Mouse (Mus musculus) liver, embryonic 14.5 days (tissue): ENCODE data around the gene Cux1. TPM values are rescaled to one million over a fixed set of nuclear protein-coding genes. Genes with fewer than 3 reads are reported as not detected.

Experiments used
- ATAC-seq: fragments of 200-750 bp; cut with Nextera tagmentation; 2 replicates; pipeline ENCODE4 v1.8.0; 2017; ENCODE audit warnings: moderate number of reproducible peaks, mild to moderate bottlenecking, moderate library complexity; ENCODE audit not compliant: insufficient read depth
- DNase-seq, 3 experiments: peaks; one replicate each; pipeline ENCODE4 v3.0.0-alpha.2; 2012 to 2013; ENCODE audit warnings: low read depth in 3 of 3, low spot score in 3 of 3
- H3K27ac ChIP-seq: fragments of 300-500 bp; sonication (generic); 2 replicates; pipeline ENCODE4 v1.5.1; 2014; ENCODE audit warnings: moderate library complexity, mild to moderate bottlenecking, control low read depth, inconsistent platforms
- H3K27me3 ChIP-seq: fragments of 300-500 bp; sonication (generic); 2 replicates; pipeline ENCODE4 v1.6.1; 2014; ENCODE audit warnings: mild to moderate bottlenecking, low read length, moderate library complexity; ENCODE audit not compliant: control insufficient read depth, insufficient read depth
- H3K36me3 ChIP-seq: fragments of 300-500 bp; sonication (generic); replicated peaks from 2 replicates; pipeline ENCODE4 v1.6.1; 2014; ENCODE audit warnings: low read depth; ENCODE audit not compliant: control insufficient read depth, insufficient read depth
- H3K4me1 ChIP-seq, 2 experiments: fragments of 200-500 bp in 1 of 2; fragments of 300-500 bp in 1 of 2; sonication (generic) in 1 of 2; replicated peaks; 2 replicates each; pipeline ENCODE4 v1.6.1; 2012 to 2014; ENCODE audit warnings: antibody characterized with exemption in 1 of 2, inconsistent platforms in 1 of 2, low read length in 1 of 2; ENCODE audit not compliant: control insufficient read depth in 2 of 2, insufficient read depth in 2 of 2
- H3K4me2 ChIP-seq: fragments of 300-500 bp; sonication (generic); 2 replicates; pipeline ENCODE4 v1.6.1; 2014; ENCODE audit warnings: low read depth, mild to moderate bottlenecking, control low read depth, moderate library complexity
- H3K4me3 ChIP-seq, 2 experiments: fragments of 200-500 bp in 1 of 2; fragments of 300-500 bp in 1 of 2; sonication (generic) in 1 of 2; 2 replicates each; pipeline ENCODE4 v1.5.1; 2012 to 2014; ENCODE audit warnings: low read depth in 2 of 2, low read length in 2 of 2, mild to moderate bottlenecking in 2 of 2, control low read depth in 1 of 2, inconsistent platforms in 1 of 2, moderate library complexity in 1 of 2; ENCODE audit not compliant: insufficient read depth in 1 of 2
- H3K9ac ChIP-seq: fragments of 300-500 bp; sonication (generic); replicated peaks from 2 replicates; pipeline ENCODE4 v1.6.1; 2014; ENCODE audit warnings: mild to moderate bottlenecking, control low read depth, moderate library complexity
- H3K9me3 ChIP-seq: fragments of 300-500 bp; sonication (generic); 2 replicates; pipeline ENCODE4 v1.6.1; 2016; ENCODE audit warnings: low read length, mixed read lengths; ENCODE audit not compliant: control insufficient read depth
- CTCF ChIP-seq: IDR thresholded peaks from 2 replicates; pipeline ENCODE4 v1.5.1; 2016; ENCODE audit warnings: antibody characterized with exemption, low read depth, control low read depth
- EP300 ChIP-seq: IDR thresholded peaks from 2 replicates; pipeline ENCODE4 v1.6.1; 2016; ENCODE audit warnings: antibody characterized with exemption, low read depth
- WGBS: fragments of 180-500 bp; shearing (Covaris S2); extraction: QIAGEN DNeasy Blood & Tissue Kit; methylation state at CpG from one replicate; pipeline ENCODE4 v1.1.7; 2014; ENCODE audit not compliant: insufficient replicate concordance; 5-methylcytosine and 5-hydroxymethylcytosine counted together
- polyA plus RNA-seq, 2 experiments: library from polyadenylated mRNA; depleted of rRNA in 1 of 2; stranded (reverse) in 1 of 2; unstranded in 1 of 2; fragments of >200 nt; fragmentation: Nextera tagmentation in 1 of 2; extraction: Ambion mirVana in 1 of 2; gene quantifications; 2 replicates each; pipeline versions ENCODE4 v1.2.1 to v1.2.3; 2012 to 2014

Gene Cux1
- polyA plus RNA-seq, 2 experiments: 9.0 to 12.4 TPM

DNA sequence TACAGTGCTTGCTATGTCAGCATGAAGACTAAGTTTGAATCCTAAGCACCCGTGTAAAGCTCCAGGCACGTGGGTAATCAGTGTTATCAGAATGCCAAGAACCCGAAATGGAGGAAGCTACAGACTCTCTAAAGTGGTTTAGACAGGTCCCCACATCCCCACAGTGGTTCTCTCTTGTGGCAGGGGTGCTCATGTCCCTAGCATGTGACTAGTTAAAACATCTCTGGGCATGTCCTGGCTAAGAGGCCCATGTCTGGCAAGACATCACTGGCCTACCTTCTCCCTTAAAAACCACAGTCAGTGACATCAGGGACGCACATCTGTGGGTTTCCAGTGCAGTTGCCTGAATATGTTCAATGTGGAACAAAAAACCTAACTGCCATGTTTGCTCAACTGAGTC lies 87.5 kb downstream of the Cux1 start:
- WGBS: 33% methylated on average over 4 of the region's 4 CpGs
- no peak overlapping the region for H3K9ac ChIP-seq

DNA sequence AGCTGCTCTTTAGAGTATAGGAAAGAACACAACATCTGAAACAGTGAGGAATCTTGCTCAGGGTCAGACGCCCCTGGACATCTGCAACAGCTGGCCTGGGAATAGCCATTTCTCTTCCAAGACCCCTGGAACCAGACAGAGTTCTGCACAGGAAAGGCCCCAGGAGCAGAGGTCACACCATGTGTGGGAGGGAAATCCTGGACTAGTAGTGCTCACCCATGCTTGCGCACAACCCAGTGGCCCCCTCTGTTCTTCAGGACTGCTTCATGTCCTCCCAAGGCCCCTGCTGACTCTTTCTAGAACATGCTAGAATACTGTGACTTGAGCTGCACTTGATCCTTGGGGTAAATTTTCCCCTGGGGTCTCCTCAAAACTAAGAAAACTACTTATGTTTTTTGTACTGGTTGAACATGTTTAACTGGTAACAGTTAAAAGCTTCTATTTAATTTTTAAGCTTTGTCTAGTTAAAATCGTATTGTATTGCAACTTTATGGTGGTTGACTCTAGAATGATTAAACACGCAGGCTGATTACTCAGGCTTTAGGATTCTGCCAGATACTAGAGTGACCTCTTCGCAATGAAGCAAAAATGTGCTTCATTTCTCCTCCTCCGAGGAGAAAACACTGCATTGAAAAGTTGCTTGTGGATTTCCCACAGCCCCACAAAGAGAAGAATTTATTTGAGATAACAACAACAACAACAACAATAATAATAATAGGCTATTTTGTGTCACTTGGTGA lies 88.1 kb downstream of the Cux1 start:
- no peak overlapping the region for H3K4me2 ChIP-seq
- ATAC-seq: no peak
- DNase-seq: no peak
- H3K27ac ChIP-seq: no peak overlapping the region
- H3K4me1 ChIP-seq: peaks cover 0 to 5% of the 10 kb centered on the region in 2 experiments; a peak in 2 of 4 replicates
- no peak for TF ChIP-seq CTCF
- TF ChIP-seq EP300: no peak
- H3K27me3 ChIP-seq: no peaks in the 10 kb centered on the region
- H3K9ac ChIP-seq: no peak overlapping the region
- no peaks in the 10 kb centered on the region for H3K9me3 ChIP-seq
- H3K36me3 ChIP-seq: no peaks in the 10 kb centered on the region
- H3K4me3 ChIP-seq: no peak overlapping the region
- 71% methylated on average over 6 of the region's 6 CpGs for WGBS

More for the DNA sequence above, 87.5 kb downstream of the Cux1 start:
- no peak for TF ChIP-seq CTCF
- ATAC-seq (no peak), DNase-seq (no peak)
- Histone ChIP-seq H3K9me3 (no peaks in the 10 kb centered on the region), H3K27ac (no peak overlapping the region), H3K4me1 (peaks cover 0 to 5% of the 10 kb centered on the region in 2 experiments; a peak in 2 of 4 replicates), H3K36me3 (no peaks in the 10 kb centered on the region), H3K4me2 (no peak overlapping the region), H3K4me3 (no peak overlapping the region), H3K27me3 (no peaks in the 10 kb centered on the region)

GRCm38 (mm10) chr5:136476272-136476671 lies 91.0 kb downstream of the Cux1 start:
- no peak for DNase-seq
- 58% methylated on average over 3 of the region's 3 CpGs for WGBS
- H3K9me3 ChIP-seq: no peaks in the 10 kb centered on the region
- no peak for TF ChIP-seq EP300
- no peak for TF ChIP-seq CTCF
- no peak overlapping the region for H3K9ac ChIP-seq
- no peaks in the 10 kb centered on the region for H3K27me3 ChIP-seq
- ATAC-seq: no peak
- 0 out of 4 replicates have a peak, but pooled peaks cover 0 to 2% of the 10 kb centered on the region in 2 experiments for H3K4me1 ChIP-seq
- no peak overlapping the region for H3K4me3 ChIP-seq
- no peak overlapping the region for H3K4me2 ChIP-seq
- H3K27ac ChIP-seq: no peak overlapping the region
- H3K36me3 ChIP-seq: no peaks in the 10 kb centered on the region

DNA sequence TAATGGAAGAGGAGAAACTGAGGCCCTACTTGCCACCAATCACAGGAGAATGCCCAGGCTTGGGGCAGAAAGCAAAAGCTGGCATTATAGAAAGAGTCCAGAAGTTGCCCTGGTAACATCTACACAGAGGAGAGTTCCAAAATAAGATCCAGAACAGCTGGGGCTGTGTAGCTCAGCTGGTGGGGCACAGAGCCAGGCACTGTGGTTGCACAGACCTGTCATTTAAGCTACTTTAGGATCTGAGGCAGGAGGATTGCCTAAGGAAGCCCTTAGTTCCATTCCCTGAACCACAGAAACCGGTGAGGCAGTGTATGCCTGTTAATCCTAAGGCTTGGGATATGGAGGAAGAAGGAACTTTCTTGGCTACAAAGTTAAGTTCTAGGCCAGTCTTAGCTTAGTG lies 92.1 kb downstream of the Cux1 start:
- H3K4me2 ChIP-seq: no peak overlapping the region
- 0 out of 4 replicates have a peak, but pooled peaks cover 0 to 2% of the 10 kb centered on the region in 2 experiments for H3K4me1 ChIP-seq
- no peaks in the 10 kb centered on the region for H3K9me3 ChIP-seq
- no peak overlapping the region for H3K27ac ChIP-seq
- ATAC-seq (no peak), DNase-seq (no peak)
- no peaks in the 10 kb centered on the region for H3K27me3 ChIP-seq
- no peak overlapping the region for H3K4me3 ChIP-seq
- WGBS: 82% methylated on average over 1 of the region's 1 CpGs
- TF ChIP-seq CTCF: no peak
- TF ChIP-seq EP300: no peak
- H3K36me3 ChIP-seq: no peaks in the 10 kb centered on the region
- no peak overlapping the region for H3K9ac ChIP-seq

GRCm38 (mm10) chr5:136474086-136474485 lies 93.2 kb downstream of the Cux1 start:
- Histone ChIP-seq H3K27me3 (no peaks in the 10 kb centered on the region), H3K4me3 (no peak overlapping the region), H3K27ac (no peak overlapping the region), H3K4me1 (0 out of 4 replicates have a peak, but pooled peaks cover 0 to 2% of the 10 kb centered on the region in 2 experiments), H3K9me3 (no peaks in the 10 kb centered on the region), H3K4me2 (no peak overlapping the region), H3K36me3 (no peaks in the 10 kb centered on the region), H3K9ac (no peak overlapping the region)
- 73% methylated on average over 3 of the region's 3 CpGs for WGBS
- TF ChIP-seq CTCF: no peak
- no peak for TF ChIP-seq EP300
- no peak for ATAC-seq
- DNase-seq: no peak
